Mouse (Mus musculus): ENCODE measurements at regions not wholly inside any gene's neighbourhood (a gene's known extent, or its start where the extent isn't known, plus 50 kb on each side); places are given as distances from the start of the nearest gene placed in this dataset.

DNA sequence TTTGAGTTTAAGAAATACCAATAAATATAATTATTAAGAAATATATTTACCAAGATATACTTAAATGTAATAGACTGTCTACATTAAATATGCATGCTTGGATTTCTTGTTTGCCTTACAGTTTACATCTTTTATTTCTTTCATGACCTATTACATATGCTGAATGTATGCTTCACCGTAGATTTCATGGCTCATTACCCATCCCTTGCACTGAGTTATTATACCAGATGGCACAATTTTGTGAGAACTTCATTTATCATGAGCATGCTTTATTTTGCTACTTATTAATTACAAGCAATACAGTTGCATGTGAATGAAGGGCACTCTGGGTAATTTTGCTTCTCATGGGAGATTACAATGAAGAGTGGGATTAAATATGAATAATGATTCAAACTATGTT is 856.0 kb upstream of the Nectin3 start:
- DNase-seq, result no peak
- no peak for TF ChIP-seq CTCF (IDR thresholded peaks at IDR 0.05; ENCODE audit: low read depth)
- WGBS, result 56% methylated on average over 1 of the region's 1 CpGs

DNA sequence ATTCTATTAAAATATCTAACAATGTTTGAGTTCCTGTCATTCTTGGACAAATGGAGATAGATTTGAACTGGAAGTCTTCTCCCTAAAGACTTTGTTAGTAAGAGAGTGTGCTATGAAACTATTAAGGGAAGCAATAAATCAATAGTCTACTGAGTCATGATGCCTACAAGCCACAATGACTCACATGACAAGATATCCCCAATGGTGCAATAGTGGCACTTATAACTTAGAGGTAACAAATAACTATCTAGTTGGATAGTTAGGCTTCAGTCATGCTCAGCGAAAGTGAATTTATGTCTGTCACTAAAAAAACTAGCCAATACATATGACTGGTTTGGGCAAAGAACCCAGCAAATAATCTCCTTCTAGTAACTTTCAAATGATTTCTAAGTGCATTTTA is 889.1 kb upstream of the Dppa4 start:
- no peak overlapping the region for H3K27ac ChIP-seq (ENCODE audit: low read depth, low read length)
- no peak overlapping the region for H3K9ac ChIP-seq
- WGBS, result 82% methylated on average over 1 of the region's 1 CpGs

More for the DNA sequence above, 856.0 kb upstream of the Nectin3 start:
- Histone ChIP-seq H3K36me3 (ENCODE audit: insufficient read depth) (no peaks in the 10 kb centered on the region), H3K4me2 (ENCODE audit: low read depth) (no peak overlapping the region), H3K4me3 (ENCODE audit: low read depth, low read length) (no peak overlapping the region), H3K27ac (ENCODE audit: low read depth, low read length) (no peak overlapping the region), H3K4me1 (ENCODE audit: insufficient read depth) (no peaks in the 10 kb centered on the region), H3K9ac (no peak overlapping the region), H3K27me3 (ENCODE audit: insufficient read depth, low read length) (no peaks in the 10 kb centered on the region), H3K9me3 (ENCODE audit: low read length) (no peaks in the 10 kb centered on the region)
- ATAC-seq, result no peak

DNA sequence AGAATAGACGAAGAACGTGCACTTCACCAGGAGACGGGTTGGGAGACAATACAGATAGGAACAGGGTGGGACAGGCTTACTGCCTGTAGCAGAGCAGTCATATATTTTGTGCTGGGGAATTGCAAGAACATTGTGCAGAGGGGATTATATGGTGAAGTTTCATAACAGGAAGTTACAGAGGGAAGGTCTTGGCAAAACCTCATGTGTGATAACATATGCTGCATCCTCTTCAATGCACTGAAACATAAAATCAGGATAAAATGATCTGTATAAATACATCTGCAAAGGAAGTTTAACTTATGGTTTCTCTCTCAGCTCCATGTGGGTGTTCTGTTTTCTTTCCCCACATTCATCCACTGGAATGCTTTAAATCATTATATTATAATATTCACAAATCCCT is 876.5 kb upstream of the Dppa4 start:
- H3K27me3 ChIP-seq (ENCODE audit: insufficient read depth, low read length), result no peaks in the 10 kb centered on the region
- 81% methylated on average over 3 of the region's 3 CpGs for WGBS
- H3K36me3 ChIP-seq (ENCODE audit: insufficient read depth), result no peaks in the 10 kb centered on the region
- H3K4me2 ChIP-seq (ENCODE audit: low read depth), result no peak overlapping the region
- no peaks in the 10 kb centered on the region for H3K4me1 ChIP-seq (ENCODE audit: insufficient read depth)
- no peaks in the 10 kb centered on the region for H3K9me3 ChIP-seq (ENCODE audit: low read length)
- H3K4me3 ChIP-seq (ENCODE audit: low read depth, low read length), result no peak overlapping the region
- no peak for DNase-seq
- H3K27ac ChIP-seq (ENCODE audit: low read depth, low read length), result no peak overlapping the region
- no peak for TF ChIP-seq CTCF (IDR thresholded peaks at IDR 0.05; ENCODE audit: low read depth)
- no peak for ATAC-seq
- no peak overlapping the region for H3K9ac ChIP-seq

More for the DNA sequence above, 889.1 kb upstream of the Dppa4 start:
- Histone ChIP-seq H3K4me2 (ENCODE audit: low read depth) (no peak overlapping the region), H3K9me3 (ENCODE audit: low read length) (no peaks in the 10 kb centered on the region), H3K4me1 (ENCODE audit: insufficient read depth) (no peaks in the 10 kb centered on the region), H3K36me3 (ENCODE audit: insufficient read depth) (no peaks in the 10 kb centered on the region), H3K4me3 (ENCODE audit: low read depth, low read length) (no peak overlapping the region), H3K27me3 (ENCODE audit: insufficient read depth, low read length) (no peaks in the 10 kb centered on the region)
- no peak for TF ChIP-seq CTCF (IDR thresholded peaks at IDR 0.05; ENCODE audit: low read depth)
- DNase-seq (no peak), ATAC-seq (no peak)

DNA sequence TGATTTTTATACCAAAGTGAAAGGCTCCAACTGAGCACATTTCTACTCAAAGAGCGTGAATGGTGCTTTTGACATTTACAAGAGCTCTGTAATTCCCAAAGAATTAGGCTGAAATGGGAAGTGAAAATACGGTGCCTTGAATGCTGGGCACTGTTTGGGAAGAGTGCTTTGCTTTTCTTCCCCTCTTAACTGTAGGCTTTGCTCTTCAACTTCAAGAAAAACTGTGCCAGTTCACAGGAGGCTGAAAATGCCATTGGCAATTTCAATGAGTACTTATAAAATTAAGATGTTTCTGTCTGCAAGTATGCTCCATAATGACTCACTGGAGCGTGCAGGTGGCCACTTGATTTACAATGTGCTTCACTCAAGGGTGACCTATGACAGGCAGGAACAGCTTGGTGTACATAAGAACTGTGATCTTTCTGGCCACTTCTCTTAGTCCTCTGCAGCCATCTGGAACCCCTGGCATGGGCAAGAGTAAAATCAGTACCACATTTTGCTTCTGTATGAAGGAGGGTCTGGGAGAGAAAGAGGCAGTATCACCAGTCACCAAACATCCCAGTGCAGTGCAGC is 864.8 kb upstream of the Dppa4 start:
- Histone ChIP-seq H3K36me3 (ENCODE audit: insufficient read depth) (no peaks in the 10 kb centered on the region), H3K4me3 (ENCODE audit: low read depth, low read length) (no peak overlapping the region), H3K4me1 (ENCODE audit: insufficient read depth) (no peaks in the 10 kb centered on the region), H3K4me2 (ENCODE audit: low read depth) (no peak overlapping the region), H3K9me3 (ENCODE audit: low read length) (no peaks in the 10 kb centered on the region), H3K9ac (no peak overlapping the region), H3K27ac (ENCODE audit: low read depth, low read length) (no peak overlapping the region), H3K27me3 (ENCODE audit: insufficient read depth, low read length) (no peaks in the 10 kb centered on the region)
- ATAC-seq (no peak), DNase-seq (no peak)
- WGBS, result 27% methylated on average over 3 of the region's 3 CpGs
- TF ChIP-seq CTCF (IDR thresholded peaks at IDR 0.05; ENCODE audit: low read depth), result no peak

DNA sequence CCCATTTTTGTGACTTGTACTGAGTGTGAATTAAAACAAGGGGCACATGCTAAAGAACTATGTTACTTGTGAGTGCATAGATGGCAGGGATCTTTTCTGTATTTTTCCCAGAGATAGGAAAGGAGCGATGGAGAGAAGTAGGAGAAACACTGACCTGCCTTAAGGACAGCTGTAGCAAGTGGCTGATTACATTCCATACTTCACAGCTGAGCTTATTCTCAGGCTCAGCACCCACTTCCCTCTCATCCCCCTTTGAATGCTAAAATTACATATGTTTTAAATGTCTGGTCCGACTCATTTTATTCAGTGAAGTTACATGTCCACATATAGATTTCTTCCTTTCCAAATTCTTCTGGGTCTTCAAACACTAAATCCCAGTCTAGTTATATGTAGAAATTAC is 838.5 kb upstream of the Dppa4 start:
- no peak overlapping the region for H3K4me2 ChIP-seq (ENCODE audit: low read depth)
- H3K4me1 ChIP-seq (ENCODE audit: insufficient read depth), result no peaks in the 10 kb centered on the region
- no peak overlapping the region for H3K9ac ChIP-seq
- no peak for TF ChIP-seq CTCF (IDR thresholded peaks at IDR 0.05; ENCODE audit: low read depth)
- H3K27ac ChIP-seq (ENCODE audit: low read depth, low read length), result no peak overlapping the region
- H3K36me3 ChIP-seq (ENCODE audit: insufficient read depth), result no peaks in the 10 kb centered on the region
- DNase-seq (no peak), ATAC-seq (no peak)
- no peaks in the 10 kb centered on the region for H3K9me3 ChIP-seq (ENCODE audit: low read length)
- H3K27me3 ChIP-seq (ENCODE audit: insufficient read depth, low read length), result no peaks in the 10 kb centered on the region
- WGBS, result 89% methylated on average over 2 of the region's 2 CpGs
- H3K4me3 ChIP-seq (ENCODE audit: low read depth, low read length), result no peak overlapping the region

DNA sequence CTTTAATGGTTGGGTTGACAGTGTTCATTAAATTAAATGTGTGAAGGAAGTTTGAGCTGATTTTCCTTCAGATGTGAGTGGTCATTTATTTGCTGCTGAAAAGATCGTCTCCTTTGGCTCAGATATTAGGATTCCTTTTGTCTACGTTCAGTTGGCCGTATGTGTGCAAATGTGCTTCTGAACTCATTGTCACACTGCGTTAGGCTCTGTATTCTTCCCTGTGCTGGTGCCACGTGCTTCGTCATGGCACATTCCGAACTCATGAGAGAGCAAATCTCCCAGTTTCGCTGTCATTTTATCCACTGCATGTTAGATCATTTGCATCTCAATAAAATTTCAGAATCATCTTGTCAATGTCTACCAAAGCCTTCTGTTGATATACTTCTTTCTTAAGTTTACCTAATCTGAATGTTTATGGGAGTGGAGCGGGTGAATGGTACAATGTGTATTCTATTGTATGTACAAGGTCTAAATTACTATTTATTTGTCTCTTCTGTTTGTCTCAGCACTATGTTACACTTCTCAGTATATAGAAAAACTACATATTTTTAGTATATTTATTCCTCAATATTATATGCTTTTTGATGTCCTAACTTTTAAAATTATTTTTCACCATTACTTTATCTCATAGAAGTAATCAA is 808.0 kb upstream of the Dppa4 start:
- Histone ChIP-seq H3K4me3 (ENCODE audit: low read depth, low read length) (no peak overlapping the region), H3K4me1 (ENCODE audit: insufficient read depth) (no peaks in the 10 kb centered on the region), H3K4me2 (ENCODE audit: low read depth) (no peak overlapping the region), H3K27me3 (ENCODE audit: insufficient read depth, low read length) (no peaks in the 10 kb centered on the region), H3K27ac (ENCODE audit: low read depth, low read length) (no peak overlapping the region), H3K36me3 (ENCODE audit: insufficient read depth) (no peaks in the 10 kb centered on the region), H3K9me3 (ENCODE audit: low read length) (no peaks in the 10 kb centered on the region), H3K9ac (no peak overlapping the region)
- WGBS, result 28% methylated on average over 9 of the region's 9 CpGs
- DNase-seq (no peak), ATAC-seq (no peak)
- TF ChIP-seq CTCF (IDR thresholded peaks at IDR 0.05; ENCODE audit: low read depth), result no peak

DNA sequence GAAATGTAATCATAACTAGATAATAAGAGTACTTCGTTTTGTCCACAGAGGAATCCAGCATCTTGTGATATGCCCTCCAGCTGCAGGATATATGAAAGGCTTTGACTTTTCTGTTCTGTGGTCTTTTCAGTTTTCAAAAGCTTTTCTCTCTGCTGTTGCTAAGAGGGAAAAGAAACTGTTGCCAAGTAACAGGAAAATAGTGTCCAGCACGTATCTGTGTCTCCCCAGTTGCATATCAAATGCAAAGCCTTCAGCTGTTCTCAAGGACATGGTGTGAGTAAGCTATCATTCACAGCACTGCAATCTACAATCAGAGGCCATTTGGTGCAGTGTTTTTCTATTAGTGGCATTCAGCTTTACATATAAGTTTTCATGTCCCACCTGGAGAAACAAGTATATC is 801.5 kb upstream of the Dppa4 start:
- H3K36me3 ChIP-seq (ENCODE audit: insufficient read depth), result no peaks in the 10 kb centered on the region
- no peaks in the 10 kb centered on the region for H3K4me1 ChIP-seq (ENCODE audit: insufficient read depth)
- WGBS, result 27% methylated on average over 2 of the region's 2 CpGs
- ATAC-seq, result peak; percentile 45; the same call in 1 of the 2 replicates
- peak; percentile 12 for DNase-seq
- H3K4me3 ChIP-seq (ENCODE audit: low read depth, low read length), result no peak overlapping the region
- H3K4me2 ChIP-seq (ENCODE audit: low read depth), result no peak overlapping the region
- H3K27ac ChIP-seq (ENCODE audit: low read depth, low read length), result no peak overlapping the region
- TF ChIP-seq CTCF (IDR thresholded peaks at IDR 0.05; ENCODE audit: low read depth), result no peak
- no peaks in the 10 kb centered on the region for H3K9me3 ChIP-seq (ENCODE audit: low read length)
- no peaks in the 10 kb centered on the region for H3K27me3 ChIP-seq (ENCODE audit: insufficient read depth, low read length)
- no peak overlapping the region for H3K9ac ChIP-seq
